Mouse (Mus musculus): ENCODE data around the gene Ada. TPM values are rescaled to one million over a fixed set of nuclear protein-coding genes. Genes with fewer than 3 reads are reported as not detected.

Ada gene
- total RNA-seq (2021), result 1 to 10 TPM; 6.1 TPM
- long read RNA-seq, experiment 1, partial matches to known transcripts, result 0 of 4 reads
- long read RNA-seq, experiment 1, other reads (novel, unspliced or antisense), result 2 of 4 reads
- long read RNA-seq, experiment 2, transcript Ada-201 (12 exons, 1,688 nt), result major isoform, 12 of 15 reads
- long read RNA-seq, experiment 2, partial matches to known transcripts, result 2 of 15 reads
- long read RNA-seq, experiment 2, other reads (novel, unspliced or antisense), result 1 of 15 reads

- DNase-seq (ENCODE audit: low spot score in 2 of 2), result peak; percentile 29 to 37
Measured at GRCm38 (mm10) chr2:163749647-163750611, at the start of gene Ada. Gene Ada, minus strand, starts transcription at chr2:163750239.

GRCm38 (mm10) chr2:163798411-163798810 is 48.4 kb upstream of the Ada start:
- DNase-seq (ENCODE audit: low spot score in 2 of 2), result no peak

GRCm38 (mm10) chr2:163788484-163788883 is 38.4 kb upstream of the Ada start:
- peak; percentile 22 to 66 for DNase-seq (ENCODE audit: low spot score in 2 of 2)

GRCm38 (mm10) chr2:163787709-163788108 is 37.7 kb upstream of the Ada start:
- no peak for DNase-seq (ENCODE audit: low spot score in 2 of 2)

GRCm38 (mm10) chr2:163787086-163787485 is 37.0 kb upstream of the Ada start:
- DNase-seq (ENCODE audit: low spot score in 2 of 2), result no peak

- no peak for DNase-seq (ENCODE audit: low spot score in 2 of 2)
Measured at GRCm38 (mm10) chr2:163783901-163784300, 33.9 kb upstream of the Ada start.

GRCm38 (mm10) chr2:163783368-163783767 is 33.3 kb upstream of the Ada start:
- no peak for DNase-seq (ENCODE audit: low spot score in 2 of 2)

- DNase-seq (ENCODE audit: low spot score in 2 of 2), result no peak
Measured at GRCm38 (mm10) chr2:163778896-163779295, 28.9 kb upstream of the Ada start.

- no peak for DNase-seq (ENCODE audit: low spot score in 2 of 2)
Measured at GRCm38 (mm10) chr2:163777061-163777460, 27.0 kb upstream of the Ada start.

- no peak for DNase-seq (ENCODE audit: low spot score in 2 of 2)
Measured at GRCm38 (mm10) chr2:163776661-163777060, 26.6 kb upstream of the Ada start.

GRCm38 (mm10) chr2:163770731-163771130 is 20.7 kb upstream of the Ada start:
- no peak for DNase-seq (ENCODE audit: low spot score in 2 of 2)

GRCm38 (mm10) chr2:163766890-163767289 is 16.9 kb upstream of the Ada start:
- DNase-seq (ENCODE audit: low spot score in 2 of 2), result no peak

- DNase-seq (ENCODE audit: low spot score in 2 of 2), result no peak
Measured at GRCm38 (mm10) chr2:163766261-163766660, 16.2 kb upstream of the Ada start.

GRCm38 (mm10) chr2:163761402-163761801 is 11.4 kb upstream of the Ada start:
- no peak for DNase-seq (ENCODE audit: low spot score in 2 of 2)

GRCm38 (mm10) chr2:163760589-163760988 is 10.6 kb upstream of the Ada start:
- no peak for DNase-seq (ENCODE audit: low spot score in 2 of 2)

- no peak for DNase-seq (ENCODE audit: low spot score in 2 of 2)
Measured at GRCm38 (mm10) chr2:163758146-163758545, 8.1 kb upstream of the Ada start.

- DNase-seq (ENCODE audit: low spot score in 2 of 2), result peak in 1 of 2 experiments; percentile 21
Measured at GRCm38 (mm10) chr2:163756723-163757122, 6.7 kb upstream of the Ada start.

GRCm38 (mm10) chr2:163754228-163754627 is 4.2 kb upstream of the Ada start:
- no peak for DNase-seq (ENCODE audit: low spot score in 2 of 2)

- DNase-seq (ENCODE audit: low spot score in 2 of 2), result no peak
Measured at GRCm38 (mm10) chr2:163744801-163745570, 5.1 kb downstream of the Ada start.

GRCm38 (mm10) chr2:163743357-163743756 is 6.7 kb downstream of the Ada start:
- DNase-seq (ENCODE audit: low spot score in 2 of 2), result no peak

- no peak for DNase-seq (ENCODE audit: low spot score in 2 of 2)
Measured at GRCm38 (mm10) chr2:163742656-163743055, 7.4 kb downstream of the Ada start.

Measured in adrenal gland, postnatal 4 days (tissue).